Mouse (Mus musculus): Measurements from ENCODE around the gene Cspg4.
A peak's percentile ranks its signal among the peaks of the same experiment; 100 is the strongest.

The Cspg4 gene

DNA sequence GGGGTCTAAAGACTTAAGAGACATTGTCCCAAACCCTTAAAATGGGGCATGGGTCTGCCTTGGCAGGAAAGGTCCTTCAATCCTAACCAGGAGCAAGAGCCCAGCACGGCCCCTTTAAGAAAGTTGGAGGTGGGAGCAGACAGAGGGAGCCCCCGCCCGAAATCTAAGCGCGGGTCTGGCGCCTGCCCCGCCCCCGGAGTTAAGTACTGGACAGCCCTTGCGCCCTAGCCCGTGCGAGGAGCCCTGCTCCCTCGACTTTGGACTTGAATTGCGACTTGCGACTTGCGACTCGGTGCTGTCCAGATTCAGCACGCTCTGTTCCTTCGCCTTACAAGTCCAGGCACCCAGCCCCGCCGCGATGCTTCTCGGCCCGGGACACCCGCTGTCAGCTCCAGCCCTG, at the start of gene Cspg4:
Gene Cspg4 (plus strand): TSS at position 202 of the 400 bp plus-strand sequence.
- no peak for DNase-seq (ENCODE audit: low read depth, low spot score)

DNA sequence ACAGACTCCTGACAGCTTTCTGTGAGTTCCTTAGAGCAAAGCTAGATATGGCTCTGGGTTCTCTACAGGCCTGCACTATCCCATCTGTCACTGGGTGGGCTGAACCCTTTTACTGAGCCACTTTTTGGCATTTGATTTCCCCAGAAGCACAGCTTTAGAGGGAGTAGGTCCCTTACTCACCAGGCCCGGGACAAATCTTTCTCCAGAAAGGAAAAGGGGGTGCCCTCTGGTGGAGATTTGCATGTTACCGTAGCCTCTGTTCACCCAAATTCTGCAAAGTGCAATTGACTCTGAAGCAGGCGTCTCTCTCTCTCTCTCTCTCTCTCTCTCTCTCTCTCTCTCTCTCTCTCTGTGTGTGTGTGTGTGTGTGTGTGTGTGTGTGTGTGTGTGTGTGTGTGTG, 39.9 kb upstream of the Cspg4 start:
- DNase-seq (ENCODE audit: low read depth, low spot score), result no peak

DNA sequence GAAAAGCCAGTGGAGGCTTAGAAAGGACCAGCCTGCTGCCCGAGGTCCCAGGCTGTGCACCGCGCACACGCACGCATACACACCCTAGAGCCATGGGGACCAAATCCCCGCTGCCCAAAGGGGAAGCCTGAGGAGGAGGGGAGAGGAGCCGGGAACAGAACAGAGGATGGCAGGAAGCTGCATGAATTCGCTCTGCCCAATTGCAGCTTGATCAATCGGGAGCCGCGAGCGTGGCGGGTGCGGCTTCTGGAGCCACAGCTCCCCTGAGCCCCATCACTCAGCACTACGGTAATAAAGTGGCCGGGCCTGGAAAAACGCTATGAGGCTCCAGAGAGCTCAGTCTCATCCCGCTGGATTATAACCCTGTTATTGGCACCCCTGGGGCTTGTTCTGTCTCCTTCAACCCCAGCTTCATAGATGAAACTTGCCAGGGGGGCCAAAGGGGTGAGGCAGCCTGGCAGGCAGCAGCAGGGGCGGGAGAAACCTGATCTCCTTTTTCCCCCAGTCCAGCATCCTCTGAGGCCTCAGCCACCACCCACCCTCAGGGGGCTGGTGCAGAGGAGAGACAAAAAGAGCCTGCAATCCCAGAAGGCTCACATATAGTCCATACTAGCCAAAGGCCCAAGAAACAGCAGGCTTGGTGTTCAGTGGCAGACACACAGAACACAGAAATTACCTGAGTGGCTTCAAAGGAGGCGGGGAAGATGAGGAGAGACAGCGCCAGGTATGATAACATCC, 39.2 kb upstream of the Cspg4 start:
- DNase-seq (ENCODE audit: low read depth, low spot score), result no peak

DNA sequence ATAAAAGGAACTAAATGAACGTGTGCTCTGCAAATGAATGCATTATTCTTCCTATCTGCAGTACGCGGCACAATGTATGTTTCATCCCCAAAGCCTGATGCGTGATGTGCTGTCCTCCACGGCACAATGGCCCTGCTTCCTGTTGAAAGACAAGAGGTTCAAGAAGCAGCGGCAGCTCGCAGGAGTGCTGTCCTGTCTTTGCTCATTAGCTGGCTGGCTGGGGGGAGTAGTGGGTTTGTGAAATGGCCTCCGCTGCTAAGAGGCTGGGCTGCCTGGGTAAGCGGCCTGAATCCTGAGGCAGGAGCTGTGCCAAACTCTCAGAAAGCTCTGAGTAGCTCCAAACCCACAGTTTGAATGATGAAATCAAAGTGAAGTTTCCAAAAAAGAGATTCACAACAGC, 36.7 kb upstream of the Cspg4 start:
- no peak for DNase-seq (ENCODE audit: low read depth, low spot score)

DNA sequence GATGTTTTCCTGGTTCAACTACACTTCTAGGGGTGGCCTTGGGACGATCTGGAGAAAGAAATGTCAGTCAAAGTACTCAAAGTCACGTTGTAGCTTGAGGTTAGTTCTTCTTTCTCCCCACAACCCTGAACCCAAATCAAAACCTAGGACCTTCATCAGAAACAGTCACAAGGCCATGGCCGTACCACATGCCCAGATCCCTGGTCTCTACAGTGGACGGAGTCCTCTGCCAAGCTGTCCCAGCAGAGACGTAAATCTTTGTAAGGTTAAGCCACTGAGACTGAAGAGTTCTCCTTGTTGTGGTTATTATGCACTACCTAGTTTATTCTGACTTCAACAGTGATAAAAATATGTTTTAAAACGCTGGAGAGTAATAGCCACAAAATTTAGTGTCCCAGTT, 36.0 kb upstream of the Cspg4 start:
- DNase-seq (ENCODE audit: low read depth, low spot score), result no peak

DNA sequence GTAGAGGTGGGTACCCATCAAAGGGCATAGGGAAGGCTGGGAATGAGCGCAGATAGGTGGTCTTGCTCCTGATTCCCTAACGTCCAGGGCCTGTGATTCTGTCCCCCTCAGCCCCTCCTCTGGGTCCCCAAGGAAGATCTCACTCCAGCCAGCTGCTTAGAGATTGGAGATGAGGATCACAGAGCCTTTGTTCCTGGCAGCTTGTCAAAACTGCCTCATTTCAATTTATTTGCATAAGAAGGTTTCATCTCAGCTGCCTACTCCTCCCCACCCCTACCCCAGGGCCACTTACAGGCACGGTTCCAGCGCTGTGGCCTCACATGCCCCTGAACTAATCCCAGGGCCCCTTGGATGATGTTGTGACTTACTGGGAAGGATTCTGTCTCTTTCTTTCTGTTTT, 34.7 kb upstream of the Cspg4 start:
- DNase-seq (ENCODE audit: low read depth, low spot score), result peak; percentile 61

DNA sequence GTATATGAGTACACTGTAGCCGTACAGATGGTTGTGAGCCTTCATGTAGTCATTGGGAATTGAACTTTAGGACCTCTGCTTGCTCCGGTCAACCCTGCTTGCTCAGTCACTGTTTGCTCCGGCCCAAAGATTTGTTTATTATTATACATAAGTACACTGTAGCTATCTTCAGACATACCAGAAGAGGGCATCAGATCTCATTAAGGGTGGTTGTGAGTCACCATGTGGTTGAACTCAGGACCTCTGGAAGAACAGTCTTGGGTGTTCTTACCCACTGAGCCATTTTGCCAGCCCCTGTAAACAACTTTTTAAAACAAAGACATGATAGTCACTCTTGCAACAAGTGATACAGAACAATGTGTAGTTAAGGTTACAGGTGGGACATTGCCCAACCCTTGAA, 32.9 kb upstream of the Cspg4 start:
- no peak for DNase-seq (ENCODE audit: low read depth, low spot score)

DNA sequence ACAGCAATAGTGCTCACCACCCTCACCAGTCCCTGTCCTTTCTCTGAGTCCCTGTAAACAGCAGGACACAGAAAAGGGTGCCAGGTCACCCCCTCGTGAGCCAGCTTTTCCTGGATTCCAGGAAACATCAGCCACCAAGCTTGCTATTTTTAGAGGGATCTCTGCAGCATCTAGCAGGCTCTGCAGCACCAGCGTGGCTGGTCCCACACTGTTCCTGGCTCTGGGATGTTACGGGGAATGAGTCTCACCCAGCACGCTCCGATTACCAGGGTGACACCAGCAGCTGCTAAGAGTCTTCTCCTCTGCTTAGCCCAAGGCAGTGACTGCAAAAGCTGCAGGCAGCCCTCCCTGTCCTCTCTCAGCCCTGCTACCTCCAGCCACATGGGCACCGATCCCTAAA, 31.9 kb upstream of the Cspg4 start:
- no peak for DNase-seq (ENCODE audit: low read depth, low spot score)

DNA sequence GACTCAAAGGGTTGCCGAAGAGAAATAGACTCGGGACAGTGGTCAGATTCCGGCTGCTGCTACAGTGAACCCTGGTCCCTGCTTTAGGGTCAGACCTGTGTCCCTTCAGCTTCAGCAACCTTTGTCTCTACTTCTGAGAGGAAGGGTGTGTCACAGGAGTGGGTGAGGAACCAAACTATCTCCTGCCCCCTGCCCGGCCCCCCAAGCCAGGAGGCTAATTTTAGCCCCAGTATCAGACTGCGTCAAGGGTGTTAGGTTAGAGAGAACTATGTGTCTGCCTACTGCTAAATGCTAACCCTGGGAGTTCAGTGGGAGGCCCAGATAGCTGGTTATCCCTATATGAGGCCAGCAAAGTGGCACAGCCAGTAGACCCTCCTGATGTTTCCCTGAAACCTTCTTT, 29.7 kb upstream of the Cspg4 start:
- DNase-seq (ENCODE audit: low read depth, low spot score), result no peak

DNA sequence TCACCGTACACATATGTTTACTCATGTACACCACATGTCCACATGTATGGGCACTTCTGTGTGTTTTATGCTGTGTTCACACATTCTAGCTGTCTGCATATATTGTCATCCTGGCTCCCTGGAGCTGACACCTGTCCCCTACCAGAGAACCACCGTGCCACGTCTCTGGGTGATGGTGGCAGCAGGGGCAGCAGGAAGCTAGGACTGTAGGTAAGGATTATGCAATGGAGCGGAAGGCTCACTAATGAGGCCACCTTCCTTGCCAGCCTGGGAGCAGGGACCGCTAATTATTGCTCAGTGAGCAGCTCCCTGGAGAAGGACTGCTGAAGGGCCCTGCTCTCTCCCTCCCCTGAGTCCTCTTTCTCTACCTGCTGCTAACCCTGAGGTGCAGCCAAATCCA, 24.1 kb upstream of the Cspg4 start:
- no peak for DNase-seq (ENCODE audit: low read depth, low spot score)

DNA sequence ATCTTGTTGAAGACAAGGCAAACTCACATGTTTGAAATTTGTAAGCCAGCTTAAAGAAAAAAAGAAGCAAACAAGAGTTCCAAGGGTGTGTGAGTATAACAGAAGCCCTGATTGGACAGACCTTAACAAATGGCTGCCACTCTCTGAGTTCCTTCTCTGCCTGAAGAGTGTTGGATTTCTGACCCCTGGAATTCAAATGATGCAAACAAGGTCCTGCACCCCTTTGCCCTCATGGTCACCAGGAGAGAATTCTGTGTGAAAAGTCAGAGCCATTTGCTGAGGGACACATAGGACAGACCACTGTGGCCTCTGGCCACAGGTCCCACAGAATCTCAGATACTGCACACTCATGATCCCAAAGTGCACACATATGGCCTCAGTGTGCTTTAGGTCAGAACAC, 23.0 kb upstream of the Cspg4 start:
- DNase-seq (ENCODE audit: low read depth, low spot score), result no peak

DNA sequence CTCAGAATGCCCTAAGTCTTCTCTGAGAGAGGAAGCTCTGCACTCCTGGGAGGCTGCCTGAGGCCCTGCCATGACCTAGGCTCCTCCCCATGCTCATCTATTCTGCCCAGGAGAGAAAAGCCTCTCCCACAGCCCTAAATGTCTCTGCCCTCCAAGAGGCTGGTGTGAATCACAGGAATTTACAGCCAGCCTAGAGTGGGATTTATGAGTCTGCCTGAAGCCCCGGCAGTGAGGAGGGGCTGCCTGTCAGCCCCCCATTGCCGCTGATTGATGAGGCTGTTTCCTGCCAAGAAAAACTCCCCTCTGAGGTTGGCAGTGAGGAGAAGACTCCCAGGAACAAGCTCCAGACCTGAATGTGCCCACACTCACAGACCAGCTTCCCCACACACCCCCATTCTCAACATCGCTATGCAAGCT, 22.5 kb upstream of the Cspg4 start:
- DNase-seq (ENCODE audit: low read depth, low spot score), result no peak

DNA sequence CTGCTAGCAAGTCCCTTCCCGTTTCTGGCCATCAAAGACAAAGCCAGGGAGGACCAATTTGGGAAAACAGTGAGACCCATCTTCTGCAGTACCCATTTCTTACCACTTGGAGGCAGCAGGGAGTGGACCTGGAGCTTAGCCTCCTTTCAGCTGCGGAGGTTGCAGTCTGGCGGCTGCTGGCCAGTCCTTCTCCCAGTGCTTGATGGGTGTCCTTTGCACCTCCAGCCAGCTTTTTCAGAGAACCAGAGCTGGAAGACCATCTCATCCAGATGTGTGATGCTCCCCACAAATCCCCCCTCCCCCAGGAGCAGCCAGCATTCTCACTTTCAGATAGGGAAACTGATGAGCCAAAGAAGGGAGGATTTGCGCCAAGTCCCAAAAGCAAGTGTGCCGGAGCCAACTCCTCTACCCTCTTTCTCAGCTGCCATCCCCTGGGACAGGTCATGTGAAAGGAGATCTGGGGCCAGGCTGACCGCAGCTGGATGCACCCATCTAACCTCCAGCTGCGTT, 21.1 kb upstream of the Cspg4 start:
- peak; percentile 65 for DNase-seq (ENCODE audit: low read depth, low spot score)

DNA sequence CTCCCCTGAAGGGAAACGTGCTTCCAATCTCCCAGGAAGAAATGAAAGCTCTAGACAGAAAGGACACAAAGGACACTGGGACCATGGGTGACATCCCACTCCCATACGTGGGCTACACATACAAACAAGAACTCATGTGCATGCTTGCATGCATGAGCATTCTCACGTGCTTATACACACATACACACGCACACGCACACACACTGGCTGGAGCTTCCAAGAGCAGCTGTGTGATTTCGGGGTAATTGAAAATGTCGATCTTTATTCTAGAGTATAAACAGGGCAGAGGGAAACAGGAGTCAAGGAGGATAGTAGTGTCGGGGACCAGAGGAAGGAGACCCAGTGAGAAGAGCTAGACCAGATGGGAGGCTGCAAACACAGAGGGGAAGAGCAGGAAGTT, 20.2 kb upstream of the Cspg4 start:
- no peak for DNase-seq (ENCODE audit: low read depth, low spot score)

DNA sequence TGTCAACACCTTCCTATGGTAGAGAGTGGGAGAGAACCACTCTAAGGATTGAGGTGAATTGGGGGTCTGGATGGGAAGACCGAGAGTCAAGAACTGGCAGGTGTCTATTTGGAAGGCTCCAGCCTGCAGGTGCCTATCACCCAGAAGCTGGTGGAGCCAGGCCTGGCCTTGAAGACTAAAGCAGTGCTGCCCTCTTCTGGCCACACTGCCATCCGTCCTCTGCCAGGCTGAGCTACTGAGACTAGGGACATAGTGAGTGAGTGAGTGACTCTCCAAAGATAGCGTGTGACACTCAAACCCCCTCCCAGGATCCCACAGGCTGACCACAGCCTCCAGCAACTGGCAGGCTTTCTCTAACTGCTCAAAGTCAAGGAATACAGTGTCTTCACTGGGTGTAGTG, 17.3 kb upstream of the Cspg4 start:
- peak; percentile 59 for DNase-seq (ENCODE audit: low read depth, low spot score)

DNA sequence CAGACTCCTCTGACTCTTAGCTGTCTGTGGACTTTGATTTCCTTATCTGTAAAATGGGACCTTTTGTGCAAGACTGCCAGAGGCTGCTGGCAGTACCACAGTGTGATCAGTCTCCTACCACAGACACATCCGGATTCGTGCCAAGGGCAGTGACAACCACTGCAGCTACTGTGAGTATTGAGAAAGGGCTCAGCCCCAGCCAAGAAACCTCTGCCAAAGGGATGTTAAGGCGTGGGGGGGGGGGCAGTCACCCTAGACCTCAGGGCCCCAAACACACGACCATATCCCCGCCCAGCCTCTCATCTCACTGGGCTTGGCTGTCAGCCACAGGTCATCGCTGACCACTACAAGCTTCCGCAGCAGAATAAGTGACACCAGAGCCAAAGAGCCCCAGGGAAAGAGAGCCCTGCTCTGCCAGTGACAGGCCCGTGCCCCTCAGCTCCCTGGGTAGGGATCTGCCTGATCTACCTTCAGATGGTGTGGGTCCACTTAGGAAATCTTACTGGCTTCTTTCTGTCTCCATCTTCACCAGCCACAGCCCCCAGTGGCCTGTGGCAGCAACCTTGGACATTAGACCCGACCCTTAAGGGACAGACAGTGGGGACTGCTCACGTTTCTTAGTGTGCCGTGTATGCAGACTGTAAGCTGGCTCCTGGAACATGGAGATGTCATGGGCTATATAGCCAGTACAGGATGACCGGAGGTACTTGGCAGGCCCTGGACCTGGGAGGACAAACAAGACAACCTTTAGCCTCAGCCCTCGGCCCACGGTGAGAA, 14.5 kb upstream of the Cspg4 start:
- no peak for DNase-seq (ENCODE audit: low read depth, low spot score)

DNA sequence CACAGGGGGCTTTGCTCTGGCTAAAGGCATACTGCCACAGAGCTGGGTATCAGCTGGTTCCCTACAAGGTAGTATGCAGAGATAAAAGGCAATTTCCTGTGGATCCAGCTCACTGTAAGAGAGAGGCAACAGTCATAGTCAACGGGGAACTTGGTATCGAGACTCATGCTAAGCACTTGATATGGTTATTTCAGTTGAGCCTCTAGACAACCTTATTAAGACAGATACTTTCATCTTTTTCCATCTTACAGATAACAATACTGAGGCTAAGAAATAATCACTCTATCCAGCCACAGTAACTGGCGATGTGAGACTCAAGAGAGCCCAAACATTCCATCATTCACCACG, 14.0 kb upstream of the Cspg4 start:
- no peak for DNase-seq (ENCODE audit: low read depth, low spot score)

DNA sequence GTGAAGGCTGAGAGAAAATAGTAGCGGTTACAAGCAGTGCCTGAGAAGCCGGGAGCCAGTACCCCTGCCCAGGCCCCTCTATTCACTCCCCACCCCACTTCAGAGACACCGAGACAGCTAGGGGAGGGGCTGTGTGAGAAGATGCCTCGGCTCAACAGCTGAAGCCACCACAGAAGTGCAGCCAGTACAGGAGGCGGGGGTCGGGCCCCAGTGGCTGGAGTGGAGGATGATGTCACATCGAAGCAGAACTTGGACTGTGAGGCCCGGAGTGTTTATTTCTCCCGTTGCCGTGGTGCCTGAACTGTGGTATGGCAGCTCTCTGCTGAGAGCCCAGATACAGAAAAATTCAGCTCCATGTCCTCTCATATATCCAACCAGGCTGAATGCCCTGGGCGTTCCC, 13.1 kb upstream of the Cspg4 start:
- DNase-seq (ENCODE audit: low read depth, low spot score), result no peak

DNA sequence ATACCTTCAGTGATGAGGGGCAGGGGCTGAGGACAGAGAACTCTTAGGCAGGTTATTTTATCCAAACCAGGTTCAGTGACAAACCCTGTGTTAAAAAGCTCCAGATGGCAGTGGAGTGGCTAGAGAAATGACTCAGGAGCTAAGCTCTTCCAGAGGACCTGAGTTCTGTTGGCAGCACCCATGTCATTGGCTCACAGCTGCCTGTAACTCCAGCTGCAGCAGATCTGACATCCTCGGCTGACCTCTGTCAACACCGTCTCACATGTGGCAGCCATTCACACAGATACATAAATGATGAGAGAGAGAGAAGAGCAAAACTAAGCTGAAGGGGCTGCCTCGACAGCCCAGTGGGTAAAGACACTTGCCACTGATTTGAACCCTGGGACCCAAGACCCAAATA, 7.4 kb upstream of the Cspg4 start:
- DNase-seq (ENCODE audit: low read depth, low spot score), result no peak

DNA sequence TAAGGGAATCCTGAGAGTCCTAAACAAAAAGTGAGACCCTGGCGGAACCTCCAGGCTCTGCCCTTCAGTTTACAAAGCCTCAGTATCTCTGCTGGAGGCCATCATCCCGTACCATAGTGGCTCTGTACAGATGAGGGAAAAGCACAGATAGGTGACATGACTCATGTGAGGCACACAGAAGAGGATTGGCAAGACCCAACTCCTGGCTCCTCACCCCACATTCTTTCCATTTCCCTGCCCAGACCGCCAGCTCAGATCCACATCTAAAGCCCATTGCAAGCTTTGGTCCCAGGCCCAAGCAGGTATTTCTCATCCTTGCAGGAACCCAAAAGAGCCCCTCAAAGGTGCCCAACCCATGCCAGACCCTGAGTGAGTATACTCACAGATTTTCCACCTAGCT, 4.8 kb upstream of the Cspg4 start:
- DNase-seq (ENCODE audit: low read depth, low spot score), result no peak

DNA sequence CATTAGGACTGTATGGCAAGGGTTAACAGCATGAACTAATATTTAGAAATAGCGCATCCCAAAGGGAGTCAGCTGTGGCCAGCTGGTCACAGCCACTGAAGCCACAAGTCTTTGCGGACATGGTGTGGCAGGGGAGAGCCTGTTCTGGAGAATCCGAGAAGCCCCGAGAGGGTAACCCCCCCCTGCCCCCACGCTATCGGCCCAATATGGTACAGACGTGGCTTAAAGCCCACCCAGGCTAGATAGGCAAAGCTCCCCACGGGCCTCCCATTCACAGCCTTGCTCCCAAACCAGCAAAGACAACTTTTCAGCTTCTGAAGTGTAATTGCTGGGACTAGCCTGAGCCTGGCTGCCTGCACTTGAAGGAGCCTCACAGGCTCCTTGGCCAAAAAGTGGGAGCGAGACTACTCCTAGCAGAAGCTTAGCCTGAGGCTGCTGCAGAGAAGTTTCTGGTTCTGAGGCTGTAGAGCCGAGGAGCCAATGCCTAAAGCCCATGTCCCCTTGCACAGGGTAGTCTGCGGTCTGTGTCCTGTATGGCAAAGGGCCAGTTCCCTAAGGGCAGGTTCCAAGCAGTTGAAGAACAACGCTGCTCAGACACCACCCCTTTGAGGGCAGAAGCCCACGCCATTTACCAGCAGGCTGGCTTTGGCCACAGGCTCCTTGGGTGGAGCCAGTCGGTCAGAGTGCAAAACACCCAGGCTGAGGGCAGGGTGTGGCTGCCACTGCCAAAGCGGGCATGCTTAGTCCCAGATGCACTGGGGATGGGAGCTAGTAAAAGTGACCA, 4.2 kb upstream of the Cspg4 start:
- DNase-seq (ENCODE audit: low read depth, low spot score), result no peak

DNA sequence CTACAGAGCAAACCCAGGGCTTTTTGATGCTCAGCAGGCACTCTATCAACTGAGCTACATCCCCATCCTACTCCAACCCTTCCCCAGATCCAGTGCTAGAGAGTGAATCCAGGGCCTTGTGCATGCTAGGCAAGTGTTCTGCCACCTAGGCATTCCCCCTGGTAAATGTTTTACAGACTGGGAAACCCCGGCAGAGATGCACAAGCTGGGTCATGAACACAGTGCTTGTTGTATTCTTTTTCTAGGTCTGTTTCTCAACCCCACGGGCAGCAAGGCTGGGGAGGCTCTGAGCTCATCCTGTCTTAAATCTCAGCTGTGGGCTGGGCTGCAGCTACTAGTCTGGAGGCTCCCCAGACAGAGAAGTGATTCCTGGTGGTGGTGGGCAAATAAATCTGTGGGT, 2.0 kb upstream of the Cspg4 start:
- no peak for DNase-seq (ENCODE audit: low read depth, low spot score)

Measured in retina, postnatal 7 days (tissue).